Mouse (Mus musculus): ENCODE results near the gene Tcl1b5.
"Not testable (repeated sequence)": the region's sequence is repeated elsewhere in the genome, so short reads cannot be mapped to it uniquely, and the experiment has no call there.

Gene Tcl1b5

GRCm38 (mm10) chr12:105176044-105176443 lies at the start of gene Tcl1b5:
Gene Tcl1b5 (plus strand): TSS chr12:105176344.
- in situ Hi-C loops (cut with MboI; ENCODE audit: low sequenced_read_pairs) = not testable (repeated sequence)

- in situ Hi-C loops (cut with MboI; ENCODE audit: low sequenced_read_pairs) = no loop called here
Measured at GRCm38 (mm10) chr12:105126516-105126915, 49.6 kb upstream of the Tcl1b5 start.

GRCm38 (mm10) chr12:105127607-105128006 lies 48.5 kb upstream of the Tcl1b5 start:
- in situ Hi-C loops (cut with MboI; ENCODE audit: low sequenced_read_pairs) = no loop called here

- in situ Hi-C loops (cut with MboI; ENCODE audit: low sequenced_read_pairs) = not testable (repeated sequence)
Measured at GRCm38 (mm10) chr12:105129494-105130205, 46.5 kb upstream of the Tcl1b5 start.

- in situ Hi-C loops (cut with MboI; ENCODE audit: low sequenced_read_pairs) = not testable (repeated sequence)
Measured at GRCm38 (mm10) chr12:105134167-105134566, 42.0 kb upstream of the Tcl1b5 start.

- in situ Hi-C loops (cut with MboI; ENCODE audit: low sequenced_read_pairs) = not testable (repeated sequence)
Measured at GRCm38 (mm10) chr12:105134826-105135225, 41.3 kb upstream of the Tcl1b5 start.

GRCm38 (mm10) chr12:105137729-105138128 lies 38.4 kb upstream of the Tcl1b5 start:
- in situ Hi-C loops (cut with MboI; ENCODE audit: low sequenced_read_pairs) = not testable (repeated sequence)

- in situ Hi-C loops (cut with MboI; ENCODE audit: low sequenced_read_pairs) = no loop called here
Measured at GRCm38 (mm10) chr12:105143096-105143495, 33.0 kb upstream of the Tcl1b5 start.

GRCm38 (mm10) chr12:105144928-105145327 lies 31.2 kb upstream of the Tcl1b5 start:
- in situ Hi-C loops (cut with MboI; ENCODE audit: low sequenced_read_pairs) = not testable (repeated sequence)

GRCm38 (mm10) chr12:105145714-105146113 lies 30.4 kb upstream of the Tcl1b5 start, which contains the start of gene Tcl1b2:
Gene Tcl1b2 (plus strand): TSS chr12:105146014.
- in situ Hi-C loops (cut with MboI; ENCODE audit: low sequenced_read_pairs) = no loop called here

GRCm38 (mm10) chr12:105155286-105155685 lies 20.9 kb upstream of the Tcl1b5 start:
- in situ Hi-C loops (cut with MboI; ENCODE audit: low sequenced_read_pairs) = not testable (repeated sequence)

GRCm38 (mm10) chr12:105158842-105159241 lies 17.3 kb upstream of the Tcl1b5 start:
- in situ Hi-C loops (cut with MboI; ENCODE audit: low sequenced_read_pairs) = no loop called here

GRCm38 (mm10) chr12:105159390-105159789 lies 16.8 kb upstream of the Tcl1b5 start, which contains the start of gene Tcl1b1:
Gene Tcl1b1 (plus strand): TSS chr12:105159690.
- in situ Hi-C loops (cut with MboI; ENCODE audit: low sequenced_read_pairs) = no loop called here

GRCm38 (mm10) chr12:105166734-105167133 lies 9.4 kb upstream of the Tcl1b5 start:
- in situ Hi-C loops (cut with MboI; ENCODE audit: low sequenced_read_pairs) = no loop called here

- in situ Hi-C loops (cut with MboI; ENCODE audit: low sequenced_read_pairs) = no loop called here
Measured at GRCm38 (mm10) chr12:105173366-105173765, 2.8 kb upstream of the Tcl1b5 start.

- in situ Hi-C loops (cut with MboI; ENCODE audit: low sequenced_read_pairs) = not testable (repeated sequence)
Measured at GRCm38 (mm10) chr12:105174318-105174717, 1.8 kb upstream of the Tcl1b5 start.

- in situ Hi-C loops (cut with MboI; ENCODE audit: low sequenced_read_pairs) = not testable (repeated sequence)
Measured at GRCm38 (mm10) chr12:105181040-105181644, 5.0 kb downstream of the Tcl1b5 start.

- in situ Hi-C loops (cut with MboI; ENCODE audit: low sequenced_read_pairs) = not testable (repeated sequence)
Measured at GRCm38 (mm10) chr12:105188980-105189379, 12.8 kb downstream of the Tcl1b5 start.

GRCm38 (mm10) chr12:105190743-105191142 lies 14.6 kb downstream of the Tcl1b5 start, which contains the start of gene Tcl1b3:
Gene Tcl1b3 (plus strand): TSS chr12:105191043.
- in situ Hi-C loops (cut with MboI; ENCODE audit: low sequenced_read_pairs) = not testable (repeated sequence)

GRCm38 (mm10) chr12:105199684-105200497 lies 23.7 kb downstream of the Tcl1b5 start:
- in situ Hi-C loops (cut with MboI; ENCODE audit: low sequenced_read_pairs) = not testable (repeated sequence)

- in situ Hi-C loops (cut with MboI; ENCODE audit: low sequenced_read_pairs) = not testable (repeated sequence)
Measured at GRCm38 (mm10) chr12:105201657-105202056, 25.5 kb downstream of the Tcl1b5 start, which contains the start of gene Tcl1b4. Gene Tcl1b4 (plus strand): TSS chr12:105201957.

Measured in CH12F3 (cell line).